Mouse (Mus musculus) left cerebral cortex, postnatal 14 days (tissue): ENCODE results near the gene Abhd6. TPM values are rescaled to one million over a fixed set of nuclear protein-coding genes. Genes with fewer than 3 reads are reported as not detected.
"Not testable (repeated sequence)": the region's sequence is repeated elsewhere in the genome, so short reads cannot be mapped to it uniquely, and the experiment has no call there.

Source experiments
- DNase-seq, 2 experiments: peaks; one replicate each; pipeline ENCODE4 v3.0.0; 2021 to 2022; ENCODE audit warnings: low spot score in 2 of 2, mixed read lengths in 1 of 2
- intact Hi-C: fragments of 180-260 bp; cut with DNase I; formaldehyde crosslinking; loops from one replicate; pipeline ENCODE4 v1.15.1; 2025
- total RNA-seq, 2 experiments: library from RNA; stranded (reverse); gene quantifications; 2 replicates each; pipeline ENCODE4 v1.2.3; 2021

Gene Abhd6
- total RNA-seq, 2 experiments from 2014 or later = 64.7 to 70.0 TPM

- intact Hi-C loops = no loop called here
Observed at GRCm38 (mm10) chr14:7992158-7992557, 10.5 kb upstream of the Abhd6 start.

GRCm38 (mm10) chr14:7994271-7994767 lies 8.4 kb upstream of the Abhd6 start, which contains the start of gene Dnase1l3:
TSS of gene Dnase1l3 (minus strand) at chr14:7994573.
- peak in 1 of 2 experiments; percentile 42 for DNase-seq
- intact Hi-C loops = no loop called here

More at GRCm38 (mm10) chr14:7992158-7992557, 10.5 kb upstream of the Abhd6 start:
- no peak for DNase-seq

GRCm38 (mm10) chr14:7997255-7997696 lies 5.4 kb upstream of the Abhd6 start:
- intact Hi-C loops = loop anchor here (2.0 kb wide), 2 partner anchors 32 to 180 kb away; partner anchors contain the start of gene Flnb
- peak; percentile 93 to 94 for DNase-seq

GRCm38 (mm10) chr14:7999030-7999429 lies 3.7 kb upstream of the Abhd6 start:
- intact Hi-C loops = no loop called here
- no peak for DNase-seq

GRCm38 (mm10) chr14:7999435-7999834 lies 3.3 kb upstream of the Abhd6 start:
- intact Hi-C loops = no loop called here
- no peak for DNase-seq

GRCm38 (mm10) chr14:8000247-8000646 lies 2.5 kb upstream of the Abhd6 start:
- intact Hi-C loops = loop anchor here (2.0 kb wide), 1 partner anchor 33 kb away; no protein-coding TSS in a partner anchor
- no peak for DNase-seq

GRCm38 (mm10) chr14:8000831-8001685 lies 1.6 kb upstream of the Abhd6 start:
- DNase-seq = peak; percentile 54 to 60
- intact Hi-C loops = loop anchor here (2.0 kb wide), 1 partner anchor 32 kb away; no protein-coding TSS in a partner anchor

- intact Hi-C loops = no loop called here
- peak; percentile 67 to 73 for DNase-seq
Observed at GRCm38 (mm10) chr14:8003093-8003670, 480 bp downstream of the Abhd6 start.

GRCm38 (mm10) chr14:8003727-8004670 lies 1.3 kb downstream of the Abhd6 start:
- DNase-seq = no peak
- intact Hi-C loops = loop anchor here (2.0 kb wide), 1 partner anchor 37 kb away; no protein-coding TSS in a partner anchor

GRCm38 (mm10) chr14:8006061-8006460 lies 3.4 kb downstream of the Abhd6 start:
- DNase-seq, intact Hi-C loops: not testable (repeated sequence)

GRCm38 (mm10) chr14:8007084-8007483 lies 4.4 kb downstream of the Abhd6 start:
- intact Hi-C loops = no loop called here
- DNase-seq = no peak

GRCm38 (mm10) chr14:8007486-8007885 lies 4.8 kb downstream of the Abhd6 start:
- intact Hi-C loops = no loop called here
- no peak for DNase-seq

- peak in 1 of 2 experiments; percentile 31 for DNase-seq
- intact Hi-C loops = no loop called here
Observed at GRCm38 (mm10) chr14:8007923-8008322, 5.2 kb downstream of the Abhd6 start.

GRCm38 (mm10) chr14:8011297-8011696 lies 8.6 kb downstream of the Abhd6 start:
- DNase-seq = no peak
- intact Hi-C loops = no loop called here

- intact Hi-C loops = no loop called here
Observed at GRCm38 (mm10) chr14:8011938-8012337, 9.2 kb downstream of the Abhd6 start.

GRCm38 (mm10) chr14:8015756-8016155 lies 13.1 kb downstream of the Abhd6 start:
- DNase-seq = no peak
- intact Hi-C loops = no loop called here

More at GRCm38 (mm10) chr14:8011938-8012337, 9.2 kb downstream of the Abhd6 start:
- DNase-seq = no peak

- intact Hi-C loops = no loop called here
- no peak for DNase-seq
Observed at GRCm38 (mm10) chr14:8016276-8016675, 13.6 kb downstream of the Abhd6 start.

- intact Hi-C loops = no loop called here
- no peak for DNase-seq
Observed at GRCm38 (mm10) chr14:8016951-8017350, 14.2 kb downstream of the Abhd6 start.

- DNase-seq = no peak
- intact Hi-C loops = no loop called here
Observed at GRCm38 (mm10) chr14:8020011-8020410, 17.3 kb downstream of the Abhd6 start.
